Mouse (Mus musculus) thymus, postnatal 36 days (tissue): ENCODE measurements around the gene Zswim4.
A peak's percentile ranks its signal among the peaks of the same experiment; 100 is the strongest.

ENCODE experiments used
- DNase-seq, 2 experiments: peaks; one replicate each; pipeline ENCODE4 v3.0.0; 2022; ENCODE audit warnings: mixed read lengths in 2 of 2

Zswim4 gene

DNA sequence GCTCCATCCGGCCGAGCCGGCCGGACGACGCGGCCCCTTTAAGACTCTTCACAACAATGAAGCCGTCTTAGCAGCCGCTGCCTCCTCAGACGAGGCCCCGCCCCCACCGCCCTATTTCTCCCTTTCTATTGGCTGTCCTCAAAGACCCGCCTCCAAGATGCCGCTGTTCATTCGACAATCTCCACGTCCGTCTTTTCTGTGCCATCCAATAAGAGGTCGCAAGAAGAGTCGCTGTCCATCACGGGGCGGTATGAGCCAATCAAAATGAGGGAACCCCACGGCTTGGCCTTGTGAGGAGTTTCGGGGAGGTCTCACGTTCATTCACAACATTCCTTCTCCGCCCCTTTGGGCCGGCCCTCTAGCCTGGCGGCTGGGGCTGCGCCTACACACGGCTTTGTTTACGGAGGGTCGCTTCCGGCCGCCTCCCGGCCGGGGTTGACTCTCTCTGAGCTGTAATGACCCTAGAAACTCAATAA, at the start of gene Zswim4:
Zswim4 (minus strand) TSS at position 58 of the 476 bp plus-strand sequence.
- peak; percentile 97 to 99 for DNase-seq

DNA sequence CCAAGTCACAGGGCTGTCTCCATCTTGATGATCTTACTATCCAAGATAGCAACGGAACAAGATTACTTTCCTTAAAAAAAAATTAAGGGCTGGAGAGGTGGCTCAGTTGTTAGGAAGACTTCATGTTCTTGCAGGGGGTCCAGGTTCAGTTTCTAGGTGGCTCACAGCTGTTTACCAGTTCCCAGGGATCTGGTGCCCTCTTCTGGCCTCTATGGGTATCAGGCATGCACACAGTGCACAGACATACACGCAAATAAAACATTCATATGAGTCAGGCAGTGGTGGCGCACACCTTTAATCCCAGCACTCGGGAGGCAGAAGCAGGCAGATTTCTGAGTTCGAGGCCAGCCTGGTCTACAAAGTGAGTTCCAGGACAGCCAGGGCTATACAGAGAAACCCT, 48.8 kb upstream of the Zswim4 start:
- DNase-seq, result peak; percentile 59 to 64

GRCm38 (mm10) chr8:84284608-84285063, 47.8 kb upstream of the Zswim4 start:
- no peak for DNase-seq

DNA sequence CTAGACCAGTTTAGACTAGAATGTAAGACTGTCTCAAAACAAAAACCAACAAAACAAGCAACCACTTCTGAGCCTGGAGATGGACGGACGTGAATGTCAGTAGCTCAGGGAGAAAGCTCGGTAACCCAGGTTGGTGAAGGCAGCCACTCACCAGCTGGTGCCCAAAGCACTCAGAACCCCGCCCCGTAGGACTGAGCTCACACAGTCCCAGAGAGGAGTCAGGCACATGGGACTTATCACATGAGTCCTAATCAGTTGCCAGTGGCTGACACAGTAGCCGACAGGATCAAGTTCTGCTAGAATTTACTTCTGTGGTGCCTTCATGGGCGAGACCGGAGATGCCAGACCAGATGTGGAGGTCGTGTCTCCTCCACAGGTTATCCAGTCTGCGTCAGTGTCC, 43.9 kb upstream of the Zswim4 start:
- DNase-seq, result no peak

GRCm38 (mm10) chr8:84276447-84276846, 39.6 kb upstream of the Zswim4 start:
- DNase-seq, result no peak

GRCm38 (mm10) chr8:84273968-84274367, 37.1 kb upstream of the Zswim4 start:
- no peak for DNase-seq

DNA sequence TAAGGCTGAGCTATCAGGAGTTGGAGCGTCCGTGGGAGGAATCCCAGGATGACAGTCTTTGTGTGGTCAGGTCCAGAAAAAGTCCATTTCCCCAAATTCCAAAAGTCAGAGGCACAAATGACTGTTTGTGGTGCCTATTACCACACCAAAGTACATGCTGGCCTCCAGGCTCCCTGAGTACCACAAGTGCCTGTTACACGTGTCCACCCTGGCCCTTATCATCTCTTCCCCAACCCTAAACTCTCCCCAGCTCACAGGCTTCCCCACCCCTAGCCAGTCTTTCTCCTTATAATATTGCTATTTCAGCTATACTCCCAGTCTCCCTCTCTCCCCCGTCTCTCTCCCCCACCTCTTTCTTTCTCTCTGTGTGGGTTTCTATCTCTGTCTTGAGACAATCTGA, 35.4 kb upstream of the Zswim4 start:
- DNase-seq, result no peak

GRCm38 (mm10) chr8:84269950-84270773, 33.3 kb upstream of the Zswim4 start, which contains the start of gene Ccdc130:
Gene Ccdc130, minus strand, starts transcription at chr8:84270380.
- peak; percentile 99 to 100 for DNase-seq

GRCm38 (mm10) chr8:84261098-84261497, 24.2 kb upstream of the Zswim4 start:
- no peak for DNase-seq

GRCm38 (mm10) chr8:84256822-84257610, 20.2 kb upstream of the Zswim4 start, which contains the start of gene Mri1:
Gene Mri1, minus strand, starts transcription at chr8:84257326.
- peak; percentile 76 to 80 for DNase-seq

- no peak for DNase-seq
Measured at GRCm38 (mm10) chr8:84256458-84256821, 19.6 kb upstream of the Zswim4 start.

DNA sequence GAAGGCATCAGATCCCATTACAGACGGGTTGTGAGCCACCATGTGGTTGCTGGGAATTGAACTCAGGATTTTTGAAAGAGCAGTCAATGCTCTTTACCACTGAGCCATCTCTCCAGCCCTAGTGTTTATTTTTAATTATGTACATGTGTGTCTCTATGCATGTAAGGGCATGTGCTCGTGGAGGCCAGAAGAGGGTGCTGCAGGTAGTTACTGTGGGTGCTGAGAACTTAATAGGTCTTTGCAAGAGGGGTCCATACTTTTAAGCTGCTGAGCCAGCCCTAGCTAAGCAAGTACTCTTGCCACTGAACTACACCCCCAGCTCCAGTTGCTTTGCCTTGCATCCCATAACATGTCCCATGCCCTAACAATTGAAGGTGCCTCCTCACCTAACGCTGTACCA, 19.0 kb upstream of the Zswim4 start:
- DNase-seq, result no peak

DNA sequence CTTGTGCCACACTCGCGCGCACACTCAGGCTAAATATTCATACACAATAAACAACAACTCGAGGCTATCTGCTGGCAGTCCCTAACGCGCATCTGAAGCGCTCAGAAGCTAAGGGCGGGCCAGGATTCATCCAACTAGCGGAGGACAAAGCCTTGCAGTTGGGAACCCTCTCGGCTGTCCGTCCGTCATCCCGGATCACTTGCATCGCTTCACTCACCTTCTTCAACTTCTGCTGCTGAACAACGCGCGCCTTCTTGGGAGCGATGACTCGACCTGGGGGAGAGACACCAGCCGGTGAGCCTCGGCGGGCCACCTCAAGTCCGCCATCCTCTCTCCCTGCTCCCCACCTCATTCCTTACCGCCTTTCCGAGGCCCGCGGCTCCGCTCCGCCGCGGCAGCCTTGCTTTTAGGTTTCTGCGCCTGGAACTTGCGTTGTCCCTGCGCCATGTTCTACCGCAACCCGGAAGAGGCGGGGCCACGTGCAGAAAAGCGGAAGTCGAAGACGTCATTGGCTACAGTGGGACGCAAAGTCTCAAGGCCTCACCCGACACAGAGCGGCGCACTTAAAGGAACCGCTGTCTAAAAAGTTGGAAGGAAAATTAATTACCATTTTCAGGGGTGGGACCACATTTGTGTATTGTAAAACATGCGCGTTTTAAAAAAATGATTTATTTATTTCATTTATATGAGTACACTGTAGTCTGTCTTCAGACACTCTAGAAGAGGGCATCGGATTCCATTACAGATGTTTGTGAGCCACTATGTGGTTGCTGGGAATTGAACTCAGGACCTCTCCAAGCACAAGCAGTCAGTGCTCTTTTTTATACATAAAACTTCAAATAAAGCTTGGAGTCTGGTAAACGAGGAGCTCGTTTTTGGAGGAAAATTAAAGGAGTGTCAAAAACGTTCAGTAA, 12.7 kb upstream of the Zswim4 start, which contains the start of gene D8Ertd738e:
D8Ertd738e (minus strand) TSS at position 463 of the 914 bp plus-strand sequence.
- peak; percentile 84 to 87 for DNase-seq

DNA sequence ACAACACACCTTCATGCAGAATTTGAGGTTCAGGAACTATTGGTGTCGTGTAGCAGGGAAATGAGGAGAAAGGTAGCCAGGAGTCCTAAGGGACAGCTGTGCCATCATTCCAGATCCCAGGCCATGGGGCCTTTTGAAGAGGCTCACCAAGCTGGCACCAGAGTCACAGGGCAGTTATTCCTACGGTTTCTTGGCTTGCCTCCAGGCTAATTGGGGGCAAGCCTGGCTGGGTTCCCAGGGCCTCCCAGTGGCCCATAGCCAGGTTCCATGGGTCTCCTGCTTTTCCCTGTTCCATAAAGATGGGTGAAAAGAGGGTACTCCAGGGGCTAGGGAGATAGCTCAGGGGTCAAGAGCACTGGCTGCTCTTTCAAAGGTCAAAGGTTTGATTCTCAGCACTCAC, 5.0 kb upstream of the Zswim4 start:
- DNase-seq, result no peak

DNA sequence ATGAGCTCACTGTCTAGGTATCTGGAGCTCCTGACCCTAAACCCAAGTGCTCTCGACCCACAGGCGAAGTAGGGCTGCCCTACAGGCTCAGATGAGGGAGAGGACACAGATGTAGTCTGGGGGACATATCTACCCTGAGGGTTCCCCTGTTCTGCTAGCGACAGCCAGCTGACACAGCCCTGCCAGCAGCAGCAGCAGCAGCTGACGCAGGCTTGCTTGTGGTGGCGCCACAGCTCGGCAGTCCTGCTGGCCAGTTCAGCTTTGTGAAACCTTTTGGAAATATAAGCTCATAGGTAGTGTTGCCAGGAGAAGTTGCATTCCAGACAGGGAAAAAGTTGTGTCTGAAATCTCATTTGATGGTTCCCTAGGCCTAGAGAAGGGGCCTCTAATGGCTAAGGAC, 4.3 kb upstream of the Zswim4 start:
- no peak for DNase-seq

- DNase-seq, result no peak
Measured at GRCm38 (mm10) chr8:84237542-84238229, 831 bp upstream of the Zswim4 start.

GRCm38 (mm10) chr8:84236410-84236997, 351 bp downstream of the Zswim4 start:
- DNase-seq, result no peak

DNA sequence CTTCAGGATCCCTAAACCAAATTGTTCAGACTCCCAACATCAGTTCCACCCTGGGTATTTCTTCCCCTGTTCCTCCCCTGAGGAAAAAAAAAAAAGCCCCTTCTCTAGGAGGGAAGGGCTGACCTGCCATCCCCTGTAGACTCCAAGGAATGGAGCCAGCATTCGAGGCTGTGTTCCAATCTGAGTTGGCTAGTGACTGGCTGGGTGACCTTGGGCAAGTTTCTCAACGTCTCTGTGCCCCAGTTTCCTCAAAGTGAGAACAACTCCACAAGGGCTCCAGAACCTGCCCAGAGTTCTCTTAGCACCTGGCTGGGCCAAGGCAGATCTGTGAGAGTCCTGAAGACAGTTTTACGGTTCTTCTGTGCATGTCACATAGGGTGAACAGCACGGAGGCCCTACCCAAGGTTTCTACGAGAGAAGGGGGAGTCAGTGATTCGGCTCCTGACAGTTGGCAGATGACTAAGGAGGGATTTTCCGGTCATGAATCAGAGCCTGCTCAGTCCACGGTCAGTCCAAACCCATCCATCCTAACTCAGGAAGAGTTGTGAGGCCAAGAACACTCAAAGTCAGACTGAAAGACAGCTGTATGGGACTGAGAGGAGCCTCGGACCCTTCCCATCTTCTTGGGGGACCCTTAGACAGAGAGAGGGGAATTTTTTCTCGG, 977 bp downstream of the Zswim4 start:
- no peak for DNase-seq

- no peak for DNase-seq
Measured at GRCm38 (mm10) chr8:84233055-84233454, 3.8 kb downstream of the Zswim4 start.

DNA sequence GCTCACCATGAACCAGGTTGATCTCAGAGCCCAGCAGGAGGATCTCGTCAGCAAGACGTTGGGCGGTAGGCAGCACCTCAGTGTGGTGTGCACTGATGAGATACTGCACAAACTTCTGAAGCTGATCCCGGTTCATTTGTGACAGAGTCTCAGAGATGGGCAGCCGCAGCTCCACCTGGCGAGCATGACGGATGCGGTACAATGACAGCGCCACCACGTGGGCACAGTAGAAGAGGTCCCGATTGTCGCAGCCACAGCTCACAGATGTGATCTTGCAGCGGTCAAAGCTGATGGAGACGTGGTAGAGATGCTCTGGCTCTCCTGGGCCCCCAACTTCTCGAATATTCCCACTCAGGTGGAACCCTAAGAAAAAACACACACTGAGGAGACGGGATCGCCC, 6.1 kb downstream of the Zswim4 start:
- no peak for DNase-seq
